Mouse (Mus musculus) liver, adult 2 months (tissue): Measurements from ENCODE around the gene Mrpl43.

Source experiments
- CTCF ChIP-seq: fragments of 200-500 bp; IDR thresholded peaks from 2 replicates; pipeline ENCODE4 v1.5.1; 2011; ENCODE audit warnings: low read depth, low read length, control low read depth
- POLR2A ChIP-seq: fragments of 200-500 bp; IDR thresholded peaks from 2 replicates; pipeline ENCODE4 v1.6.1; 2011; ENCODE audit warnings: low read length, control low read depth; ENCODE audit not compliant: insufficient read depth; ENCODE audit errors: extremely low read depth

DNA sequence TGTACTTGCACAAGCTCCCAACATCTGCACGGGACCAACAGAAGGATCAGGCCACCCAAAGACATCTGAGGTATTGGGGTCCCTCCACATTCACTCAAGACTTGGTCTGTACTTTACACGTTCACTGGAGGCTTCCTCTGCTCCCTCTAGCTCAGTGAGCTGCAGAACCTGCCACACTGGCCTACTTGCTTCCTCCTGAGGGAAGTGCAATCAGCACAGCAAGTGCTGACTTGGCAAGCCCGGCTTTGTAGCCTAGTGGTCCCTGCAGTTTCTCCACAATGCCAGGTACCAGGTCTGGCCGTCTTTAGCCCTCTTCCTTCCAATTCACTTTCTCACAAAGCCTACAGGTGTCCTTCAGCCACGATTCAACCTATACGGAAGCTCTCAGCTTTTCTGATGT, 19.2 kb downstream of the Mrpl43 start:
- TF ChIP-seq CTCF (no peak), POLR2A (no peak)
